In genomic region chr4:139624116-139624489, GRCm38 (mm10) we compare ENCODE assay signal across 9 mouse cellular contexts. TPM values are rescaled to one million over a fixed set of nuclear protein-coding genes. Genes with fewer than 3 reads are reported as not detected.
DNase-seq lines count a peak whose midpoint lies in the region; ATAC-seq lines count a peak whose summit lies in the region.
"Had no signal": no experiment of that assay in that cellular context is flagged by ENCODE, and none has a peak within 500 bp of the region (broad histone marks: within the 10 kb centered on the region; RNA-seq: fewer than 3 reads in every experiment).

No protein-coding gene starts in this region.

- H3K4me3 ChIP-seq in heart, embryonic 16.5 days (ENCODE audit: low read length), result peak overlapping the region; percentile 79; the same call in 1 of the 2 replicates
- H3K4me3 ChIP-seq in forebrain, embryonic 16.5 days (replicated peaks; ENCODE audit: low read length), result peak overlapping the region; percentile 86
- no peak overlapping the region for H3K4me3 ChIP-seq in neural tube, embryonic 12.5 days

- WGBS in heart, embryonic 16.5 days, result 61% methylated on average over 5 of the region's 5 CpGs
- 72% methylated on average over 5 of the region's 5 CpGs for WGBS in forebrain, embryonic 16.5 days
- WGBS in neural tube, embryonic 12.5 days, result 54% methylated on average over 5 of the region's 5 CpGs

- H3K4me2 ChIP-seq in heart, embryonic 16.5 days (ENCODE audit: low read depth, low read length), result peak overlapping the region; percentile 95
- peak overlapping the region; percentile 88 for H3K4me2 ChIP-seq in forebrain, embryonic 16.5 days (ENCODE audit: low read length)
- peak overlapping the region; percentile 81 for H3K4me2 ChIP-seq in neural tube, embryonic 12.5 days (replicated peaks)

- DNase-seq in heart, adult 8-10 months (ENCODE audit: low spot score), result no peak
- peak; percentile 74 to 90 for DNase-seq in kidney, postnatal 25 days
- no peak for DNase-seq in layer of hippocampus, adult 11-12 months (ENCODE audit: low spot score)
- DNase-seq in T-cell, adult 2 months (ENCODE audit: low spot score), result no peak
- no peak for DNase-seq in right cerebral cortex, postnatal 25 days

- no peaks in the 10 kb centered on the region for H3K27me3 ChIP-seq in heart, embryonic 16.5 days (ENCODE audit: control insufficient read depth, insufficient read depth, low read length)
- no peaks in the 10 kb centered on the region for H3K27me3 ChIP-seq in forebrain, embryonic 16.5 days (replicated peaks; ENCODE audit: control insufficient read depth, insufficient read depth, low read length)
- H3K27me3 ChIP-seq in neural tube, embryonic 12.5 days (replicated peaks), result no peaks in the 10 kb centered on the region

- H3K9me3 ChIP-seq in heart, embryonic 16.5 days (replicated peaks; ENCODE audit: control insufficient read depth, low read length), result no peaks in the 10 kb centered on the region
- H3K9me3 ChIP-seq in forebrain, embryonic 16.5 days (ENCODE audit: control insufficient read depth, low read length), result no peaks in the 10 kb centered on the region
- H3K9me3 ChIP-seq in neural tube, embryonic 12.5 days, result no peaks in the 10 kb centered on the region
- H3K9me3 ChIP-seq: heart, embryonic 10.5 days had no signal

- no peaks in the 10 kb centered on the region for H3K36me3 ChIP-seq in heart, embryonic 16.5 days (ENCODE audit: control insufficient read depth, insufficient read depth)
- H3K36me3 ChIP-seq in forebrain, embryonic 16.5 days (ENCODE audit: control insufficient read depth, insufficient read depth), result no peaks in the 10 kb centered on the region
- no peaks in the 10 kb centered on the region for H3K36me3 ChIP-seq in neural tube, embryonic 12.5 days
- H3K36me3 ChIP-seq: heart, embryonic 10.5 days had no signal

- H3K9ac ChIP-seq in heart, embryonic 16.5 days (ENCODE audit: low read length), result 0 out of 2 replicates have a peak overlapping the region, but pooled peaks have one; percentile 26
- peak overlapping the region; percentile 87 for H3K9ac ChIP-seq in forebrain, embryonic 16.5 days (replicated peaks; ENCODE audit: low read depth, low read length)
- no peak overlapping the region for H3K9ac ChIP-seq in neural tube, embryonic 12.5 days

- peaks cover 11% of the 10 kb centered on the region for H3K4me1 ChIP-seq in heart, embryonic 16.5 days (ENCODE audit: control insufficient read depth, insufficient read depth, low read length)
- H3K4me1 ChIP-seq in forebrain, embryonic 16.5 days (replicated peaks; ENCODE audit: control insufficient read depth, insufficient read depth, low read length), result peaks cover 20% of the 10 kb centered on the region
- peaks cover 14% of the 10 kb centered on the region for H3K4me1 ChIP-seq in neural tube, embryonic 12.5 days

- H3K27ac ChIP-seq in heart, embryonic 16.5 days (ENCODE audit: low read length), result no peak overlapping the region
- no peak overlapping the region for H3K27ac ChIP-seq in forebrain, embryonic 16.5 days (ENCODE audit: low read length)
- H3K27ac ChIP-seq in neural tube, embryonic 12.5 days, result no peak overlapping the region

- ATAC-seq in heart, embryonic 16.5 days (replicated peaks; ENCODE audit: extremely low read depth, insufficient read depth, low FRiP score), result no peak
- no peak for ATAC-seq in forebrain, embryonic 16.5 days
- ATAC-seq in neural tube, embryonic 12.5 days (ENCODE audit: low FRiP score, low read depth), result no peak

RNA-seq across cellular contexts. Expression of gene Aldh4a1, which starts 1.4 kb away (rescaled TPM):
- polyA plus RNA-seq in heart, embryonic 16.5 days (2015; fragmentation: Nextera tagmentation; extraction: Ambion mirVana), result 36.5 and 37.4 TPM in 2 replicates
- 100 to 1,000 TPM in 2 of 4 experiments, 10 to 100 TPM in 2; 96.8 to 104 (median 101) TPM for total RNA-seq in heart, adult 8-10 months (2022)
- 30.2 and 31.1 TPM in 2 replicates for polyA plus RNA-seq in forebrain, embryonic 16.5 days (2015; fragmentation: Nextera tagmentation; extraction: Ambion mirVana)
- polyA plus RNA-seq in neural tube, embryonic 12.5 days (2016; fragmentation: Nextera tagmentation; extraction: Ambion mirVana), result 20.4 and 21.6 TPM in 2 replicates

RNA-seq across cellular contexts. Expression of gene Gm21969, which starts 21.1 kb away (rescaled TPM):
- not detected in 2 replicates for polyA plus RNA-seq in heart, embryonic 16.5 days (2015; fragmentation: Nextera tagmentation; extraction: Ambion mirVana)
- total RNA-seq in heart, adult 8-10 months (2022), result not detected
- polyA plus RNA-seq in forebrain, embryonic 16.5 days (2015; fragmentation: Nextera tagmentation; extraction: Ambion mirVana), result not detected in 2 replicates
- polyA plus RNA-seq in neural tube, embryonic 12.5 days (2016; fragmentation: Nextera tagmentation; extraction: Ambion mirVana), result not detected in 2 replicates
- polyA plus RNA-seq: heart, embryonic 10.5 days had no signal

RNA-seq across cellular contexts. Expression of gene Tas1r2, which starts 29.2 kb away (rescaled TPM):
- polyA plus RNA-seq in heart, embryonic 16.5 days (2015; fragmentation: Nextera tagmentation; extraction: Ambion mirVana), result not detected in 2 replicates
- total RNA-seq in heart, adult 8-10 months (2022), result not detected
- not detected in 2 replicates for polyA plus RNA-seq in forebrain, embryonic 16.5 days (2015; fragmentation: Nextera tagmentation; extraction: Ambion mirVana)
- polyA plus RNA-seq in neural tube, embryonic 12.5 days (2016; fragmentation: Nextera tagmentation; extraction: Ambion mirVana), result not detected in 2 replicates
- polyA plus RNA-seq: heart, embryonic 10.5 days had no signal

Comparison
In these comparisons a context has a peak if more than half of its experiments do, and no peak if none do; other contexts are left out.
1. DNase-seq: peak in kidney, postnatal 25 days (2 of 2); none in heart, adult 8-10 months (single experiment), layer of hippocampus, adult 11-12 months (single experiment), T-cell, adult 2 months (single experiment) and right cerebral cortex, postnatal 25 days (single experiment).
2. Peak in every context shown above with its lines, with median percentiles within 50 percentile points of each other: H3K4me2 ChIP-seq.